Mouse (Mus musculus) lung, postnatal 14 days (tissue): Measurements from ENCODE around the gene Pten.
"Not testable (repeated sequence)": the region's sequence is repeated elsewhere in the genome, so short reads cannot be mapped to it uniquely, and the experiment has no call there.

ENCODE experiments used
- DNase-seq: peaks from one replicate; pipeline ENCODE4 v3.0.0; 2021

The Pten gene

DNA sequence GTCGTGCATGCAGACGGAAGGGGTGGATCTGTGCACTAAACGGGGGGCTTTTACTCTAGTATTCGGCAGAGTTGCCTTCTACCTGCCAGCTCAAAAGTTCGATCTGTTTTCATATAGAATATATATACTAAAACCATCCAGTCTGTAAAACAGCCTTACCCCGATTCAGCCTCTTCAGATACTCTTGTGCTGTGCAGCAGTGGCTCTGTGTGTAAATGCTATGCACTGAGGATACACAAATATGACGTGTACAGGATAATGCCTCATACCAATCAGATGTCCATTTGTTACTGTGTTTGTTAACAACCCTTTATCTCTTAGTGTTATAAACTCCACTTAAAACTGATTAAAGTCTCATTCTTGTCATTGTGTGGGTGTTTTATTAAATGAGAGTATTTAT lies 65.7 kb downstream of the Pten start:
- DNase-seq: not testable (repeated sequence)

GRCm38 (mm10) chr19:32826616-32827015 lies 69.3 kb downstream of the Pten start:
- no peak for DNase-seq

GRCm38 (mm10) chr19:32829871-32830270 lies 72.6 kb downstream of the Pten start:
- DNase-seq: no peak

DNA sequence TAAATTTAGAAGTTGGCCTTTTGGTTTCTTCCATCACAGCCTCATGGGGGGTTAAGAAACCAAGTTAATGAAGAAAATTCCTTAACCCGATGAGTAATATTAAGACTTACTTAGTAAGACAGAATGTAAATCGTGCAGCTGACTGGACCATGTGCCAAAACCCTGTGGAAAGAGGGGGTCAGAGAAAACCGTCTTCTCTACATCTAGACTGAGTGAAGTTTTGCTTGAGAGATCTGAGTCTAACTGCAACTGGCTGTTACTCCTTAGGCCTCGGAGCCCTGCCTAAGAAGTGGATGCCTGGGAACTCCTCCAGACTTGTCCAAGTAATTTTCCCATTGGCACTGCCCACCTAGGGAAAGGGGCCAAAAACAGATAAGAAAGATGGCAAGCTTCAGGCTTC lies 74.0 kb downstream of the Pten start:
- DNase-seq: no peak

DNA sequence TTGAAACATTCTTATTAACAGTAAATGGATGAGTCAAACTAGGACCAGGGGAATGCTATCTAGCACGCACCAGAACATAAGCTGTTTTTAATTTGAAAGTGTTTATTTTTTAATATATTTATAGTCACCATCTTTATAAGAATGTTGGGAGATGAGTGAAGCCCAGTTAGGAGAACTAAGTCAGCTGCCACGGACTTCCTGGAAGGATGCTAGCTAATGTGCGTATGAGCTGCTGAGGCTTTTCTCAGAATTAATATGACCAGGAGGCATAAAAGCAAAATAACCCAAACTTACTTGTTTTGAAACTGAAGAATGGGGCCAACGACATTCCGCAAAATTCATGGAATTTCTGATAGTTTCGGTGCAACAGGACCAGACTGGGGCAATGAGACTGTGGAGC lies 83.2 kb downstream of the Pten start:
- no peak for DNase-seq

DNA sequence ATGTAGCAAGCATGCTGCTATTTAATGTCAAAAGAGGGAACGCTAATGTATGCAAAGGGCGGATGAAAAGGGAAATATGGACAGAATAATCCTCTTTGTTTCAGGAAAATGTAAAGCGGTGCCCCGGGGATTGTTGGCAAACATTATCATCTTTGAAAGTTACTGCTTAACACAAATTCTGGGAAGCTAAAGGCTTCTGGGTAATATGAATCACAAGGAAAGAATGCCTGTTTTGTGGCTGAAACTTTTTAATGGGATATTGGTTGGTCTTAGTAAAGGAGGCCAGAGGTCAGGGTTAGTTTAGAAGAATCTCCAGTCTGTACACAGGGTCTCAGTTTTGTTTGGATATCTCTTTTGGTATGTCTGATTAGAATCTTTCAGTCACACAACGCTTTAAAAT lies 87.2 kb downstream of the Pten start:
- no peak for DNase-seq

- DNase-seq: no peak
Measured at GRCm38 (mm10) chr19:32848041-32848440, 90.7 kb downstream of the Pten start.

- DNase-seq: no peak
Measured at GRCm38 (mm10) chr19:32852306-32852705, 95.0 kb downstream of the Pten start.

GRCm38 (mm10) chr19:32861675-32862575 lies 104.6 kb downstream of the Pten start:
- DNase-seq: no peak

GRCm38 (mm10) chr19:32866765-32867164 lies 109.5 kb downstream of the Pten start:
- no peak for DNase-seq

DNA sequence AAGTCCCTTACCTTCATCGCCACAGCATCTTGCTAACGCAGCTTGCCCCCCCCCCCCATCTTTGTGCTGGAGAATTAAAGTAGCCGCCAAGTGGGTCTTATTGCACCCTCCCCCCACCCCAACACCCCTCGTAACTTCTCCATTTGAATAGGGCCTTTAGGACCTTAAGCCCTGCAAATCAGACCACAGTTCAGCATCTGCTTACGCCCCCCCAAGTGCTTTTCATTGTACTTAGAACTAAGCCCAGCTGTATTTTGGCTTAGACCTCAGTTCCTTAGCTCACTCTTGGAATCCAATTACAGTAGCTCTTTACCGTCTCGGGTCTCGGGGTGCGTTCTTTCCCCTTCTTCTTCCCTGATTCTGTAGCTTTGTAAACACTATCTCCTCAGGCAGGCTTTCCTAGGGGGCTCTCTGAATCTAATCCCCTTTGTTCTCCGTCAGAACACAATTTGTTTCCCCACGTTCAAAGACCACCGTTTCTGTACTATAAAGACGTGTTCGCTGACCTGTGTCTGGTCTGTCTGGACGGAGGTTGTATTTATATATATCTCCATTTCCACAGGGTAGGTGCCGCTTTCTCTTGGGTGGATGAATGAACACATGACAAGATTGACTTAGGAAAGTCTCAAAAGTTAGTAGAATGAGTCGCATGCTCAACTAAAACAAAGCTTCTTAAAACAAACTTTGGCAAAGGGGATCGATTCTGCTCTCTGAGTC lies 110.0 kb downstream of the Pten start:
- no peak for DNase-seq

DNA sequence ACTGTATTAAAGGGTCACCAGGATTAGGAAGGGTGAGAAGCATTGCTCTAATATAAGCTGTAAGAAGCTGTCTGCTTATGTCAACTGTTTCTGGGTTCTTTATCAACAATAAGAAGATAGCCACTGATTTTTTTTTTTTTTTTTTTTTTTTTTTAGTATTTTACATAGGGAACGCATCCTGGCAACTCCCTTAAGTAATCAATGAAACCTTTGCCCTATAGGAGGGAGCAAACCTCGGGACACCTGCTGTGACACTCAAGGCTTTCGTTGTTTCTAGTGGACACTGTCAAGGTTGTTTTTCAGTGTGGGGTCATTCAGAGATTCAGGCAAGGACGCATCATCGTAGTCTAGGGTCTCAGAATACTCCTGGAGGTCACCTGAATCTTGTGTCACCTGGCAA lies 111.3 kb downstream of the Pten start:
- DNase-seq: no peak

DNA sequence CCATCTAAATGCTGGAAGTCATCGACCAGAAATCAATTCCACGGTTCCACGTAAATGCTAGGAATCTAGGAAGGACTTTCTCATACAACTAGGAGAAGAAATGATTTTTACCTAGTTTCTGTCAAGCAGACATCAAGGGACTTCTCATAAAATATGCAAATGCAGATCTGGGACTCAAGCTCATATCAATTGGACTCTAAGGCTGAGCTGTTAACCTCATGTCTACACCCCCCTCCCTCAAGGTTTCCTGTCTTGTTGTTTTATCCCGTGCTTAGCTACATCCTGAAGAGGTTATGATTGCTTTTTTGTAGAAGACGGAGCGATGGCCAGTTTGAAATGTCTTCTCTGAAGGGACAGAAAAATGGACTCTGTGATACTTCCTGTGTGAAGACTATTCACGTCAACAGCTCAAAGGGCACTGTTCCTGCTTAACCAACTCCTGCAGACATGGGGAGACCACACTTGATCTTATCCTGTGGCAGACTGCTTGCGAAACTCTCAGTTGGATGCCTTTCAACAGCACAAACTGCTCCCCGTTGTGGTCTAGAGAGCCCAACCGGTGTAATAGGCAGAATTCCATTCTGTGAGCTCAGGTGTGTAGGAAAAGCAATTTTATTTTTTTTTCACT lies 111.9 kb downstream of the Pten start:
- DNase-seq: peak; percentile 49

DNA sequence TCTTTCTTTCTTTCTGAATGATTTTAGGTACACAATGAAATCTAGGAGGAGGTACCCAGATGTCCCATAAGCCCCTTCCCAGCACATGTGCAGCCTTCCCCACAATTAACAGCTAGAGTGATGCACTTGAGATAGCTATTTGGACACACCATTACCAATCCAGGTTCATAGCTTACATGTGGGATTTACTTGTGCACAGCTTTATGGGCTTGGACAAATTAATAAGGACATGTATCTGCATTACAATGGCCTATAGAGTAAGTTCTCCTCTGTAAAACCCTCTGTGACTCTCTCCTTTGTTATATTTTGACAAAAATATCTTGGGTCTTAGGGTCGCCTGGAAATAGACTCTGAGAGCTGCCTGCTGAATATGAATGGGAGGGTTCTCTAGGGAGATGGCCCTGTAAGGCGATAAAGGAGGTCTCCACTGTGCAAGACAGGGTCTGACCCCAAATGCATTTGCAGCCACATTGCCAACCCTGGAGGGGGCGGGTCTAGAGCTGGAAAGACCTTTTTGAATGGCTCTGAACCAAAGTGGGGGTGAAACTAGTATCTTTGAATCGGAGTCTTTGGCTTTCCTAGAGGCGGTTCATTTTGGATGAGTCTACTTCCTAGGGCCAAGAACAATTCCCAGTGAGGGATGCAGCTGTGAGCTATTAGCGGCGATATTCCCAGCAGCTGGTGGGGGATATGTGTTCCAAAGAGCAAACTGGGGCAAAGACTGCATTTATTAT lies 116.8 kb downstream of the Pten start:
- no peak for DNase-seq
